19 mouse cellular contexts compared by ENCODE assay signal in the genomic region with DNA sequence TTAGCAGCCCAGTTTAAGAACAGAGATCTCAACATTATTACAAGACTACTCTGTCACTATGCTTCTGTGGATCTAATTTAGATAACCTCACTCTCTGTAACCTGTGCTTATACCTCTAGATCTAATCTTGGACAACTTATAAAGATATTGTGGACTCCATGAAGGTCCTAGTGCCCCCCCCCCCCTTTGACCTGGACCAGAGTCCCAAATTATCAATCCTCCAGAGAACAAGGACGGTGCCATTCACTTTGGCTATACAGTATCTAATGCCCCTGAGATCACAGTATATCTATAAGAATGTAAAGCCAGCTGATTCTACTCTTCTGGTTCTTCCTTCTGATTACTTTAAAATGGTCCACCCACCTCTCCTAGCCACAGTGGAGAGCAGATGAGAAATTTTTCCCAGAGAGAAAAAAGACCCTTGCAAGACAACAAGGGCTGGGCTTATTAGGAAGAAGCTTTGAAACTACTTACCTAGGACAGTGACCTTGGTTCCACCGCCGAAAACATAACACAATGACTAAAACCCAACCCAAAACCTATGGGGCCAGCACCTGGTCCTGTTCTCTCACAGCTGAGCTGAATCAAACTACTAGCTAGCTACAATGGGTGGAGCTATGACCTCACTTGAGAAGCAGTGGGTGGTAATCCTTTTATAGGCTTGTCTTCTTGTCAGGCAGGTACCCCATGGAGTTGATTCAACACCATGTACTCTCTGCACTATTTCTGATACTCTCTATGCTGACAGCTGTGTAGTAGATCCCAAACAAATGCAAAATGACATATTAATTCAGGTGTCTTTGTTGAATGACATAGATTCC.
A peak's percentile ranks its signal among the peaks of the same experiment; 100 is the strongest.
DNase-seq lines count a peak whose midpoint lies in the region; ATAC-seq and TF ChIP-seq lines count a peak whose summit lies in the region.
"Had no signal": no experiment of that assay in that cellular context is flagged by ENCODE, and none has a peak within 500 bp of the region (broad histone marks: within the 10 kb centered on the region; RNA-seq: fewer than 3 reads in every experiment).

No protein-coding gene starts in this region.

- no peak overlapping the region for H3K4me3 ChIP-seq in heart, embryonic 11.5 days (ENCODE audit: low read depth, low read length)
- peak overlapping the region; percentile 70 for H3K4me3 ChIP-seq in spleen, adult 2 months (ENCODE audit: extremely low read depth, insufficient read depth, insufficient read length)
- H3K4me3 ChIP-seq: embryonic facial prominence, embryonic 12.5 days; forebrain, embryonic 15.5 days; heart, adult 2 months; heart, embryonic 12.5 days; hindbrain, embryonic 10.5 days had no signal

- H3K4me2 ChIP-seq in heart, embryonic 11.5 days = no peak overlapping the region
- H3K4me2 ChIP-seq: embryonic facial prominence, embryonic 12.5 days; forebrain, embryonic 15.5 days; heart, embryonic 12.5 days; hindbrain, embryonic 14.5 days had no signal

- TF ChIP-seq CTCF in spleen, adult 2 months (IDR thresholded peaks at IDR 0.05; ENCODE audit: extremely low read depth, insufficient read depth, insufficient read length, insufficient replicate concordance) = no peak

- no peaks in the 10 kb centered on the region for H3K27me3 ChIP-seq in heart, embryonic 11.5 days (ENCODE audit: control insufficient read depth, insufficient read depth, low read length)
- H3K27me3 ChIP-seq in spleen, adult 2 months (ENCODE audit: control insufficient read depth, insufficient read depth, low read length) = no peaks in the 10 kb centered on the region
- H3K27me3 ChIP-seq: embryonic facial prominence, embryonic 12.5 days; forebrain, embryonic 15.5 days; heart, embryonic 12.5 days; Patski had no signal

- H3K4me1 ChIP-seq in heart, embryonic 11.5 days (ENCODE audit: control insufficient read depth, insufficient read depth, low read length) = no peaks in the 10 kb centered on the region
- peaks cover 3% of the 10 kb centered on the region; the same call in 1 of the 2 replicates for H3K4me1 ChIP-seq in spleen, adult 2 months (ENCODE audit: control insufficient read depth, insufficient read depth, insufficient read length)
- H3K4me1 ChIP-seq: embryonic facial prominence, embryonic 12.5 days; forebrain, embryonic 15.5 days; heart, embryonic 12.5 days; hindbrain, embryonic 10.5 days had no signal

- no peaks in the 10 kb centered on the region for H3K36me3 ChIP-seq in heart, embryonic 11.5 days (ENCODE audit: control insufficient read depth, insufficient read depth, low read length)
- H3K36me3 ChIP-seq in spleen, adult 2 months (ENCODE audit: control insufficient read depth, insufficient read depth, low read length) = peaks cover 10% of the 10 kb centered on the region
- H3K36me3 ChIP-seq: embryonic facial prominence, embryonic 12.5 days; forebrain, embryonic 15.5 days; heart, embryonic 12.5 days; hindbrain, embryonic 10.5 days had no signal

- no peak overlapping the region for H3K9ac ChIP-seq in heart, embryonic 11.5 days (ENCODE audit: low read depth, low read length)
- H3K9ac ChIP-seq: embryonic facial prominence, embryonic 12.5 days; forebrain, embryonic 15.5 days; heart, embryonic 12.5 days; hindbrain, embryonic 14.5 days had no signal

- WGBS in heart, embryonic 11.5 days (ENCODE audit: insufficient replicate concordance) = 68% methylated on average over 3 of the region's 3 CpGs
- 41% methylated on average over 3 of the region's 3 CpGs for WGBS in spleen, adult 2 months

- DNase-seq in heart, adult 11 months = peak; percentile 81
- peak in 1 of 2 experiments; percentile 56 for DNase-seq in spleen, adult 2 months (ENCODE audit: low read depth in 1 of 2, low spot score in 2 of 2)
- no peak for DNase-seq in spleen, postnatal 4 days (ENCODE audit: low spot score in 2 of 2)
- DNase-seq in cerebellum, postnatal 25 days = no peak
- DNase-seq in cerebellum, adult 9-10 months = no peak
- DNase-seq: adrenal gland, adult 2 months; adrenal gland, postnatal 25 days; cerebellum, adult 2 months; cerebellum, postnatal 14 days; gastrocnemius, postnatal 10 days had no signal

- H3K9me3 ChIP-seq in heart, embryonic 11.5 days (replicated peaks; ENCODE audit: control insufficient read depth, low read length) = no peaks in the 10 kb centered on the region
- H3K9me3 ChIP-seq: embryonic facial prominence, embryonic 12.5 days; forebrain, embryonic 15.5 days; heart, embryonic 12.5 days had no signal

- TF ChIP-seq POLR2A in spleen, adult 2 months (IDR thresholded peaks at IDR 0.05; ENCODE audit: low read depth, low read length) = peak; percentile 76

- no peak overlapping the region for H3K27ac ChIP-seq in heart, embryonic 11.5 days (ENCODE audit: low read depth, low read length)
- H3K27ac ChIP-seq in spleen, adult 2 months (ENCODE audit: insufficient read depth, low read length) = peak overlapping the region; percentile 97
- H3K27ac ChIP-seq: embryonic facial prominence, embryonic 12.5 days; forebrain, embryonic 15.5 days; heart, adult 2 months; hindbrain, embryonic 10.5 days; hindbrain, embryonic 14.5 days had no signal

- no peak for ATAC-seq in heart, embryonic 11.5 days (replicated peaks; ENCODE audit: insufficient number of reproducible peaks, low FRiP score, low TSS enrichment)
- ATAC-seq in monocyte, adult 5-6 weeks (replicated peaks; ENCODE audit: insufficient number of reproducible peaks, low FRiP score, low TSS enrichment, poor library complexity, severe bottlenecking) = 0 out of 2 replicates have a peak, but pooled peaks have one; percentile 43
- ATAC-seq: forebrain, embryonic 15.5 days; Patski had no signal
